Mouse (Mus musculus) erythroblast, adult 5-6 weeks (primary cell): ENCODE measurements around the gene Nxpe3. TPM values are rescaled to one million over a fixed set of nuclear protein-coding genes. Genes with fewer than 3 reads are reported as not detected.

Source experiments
- ATAC-seq: replicated peaks from 2 replicates; pipeline ENCODE4 v1.8.0; 2016; ENCODE audit warnings: moderate number of reproducible peaks, mild to moderate bottlenecking, moderate TSS enrichment, inconsistent platforms; ENCODE audit not compliant: poor library complexity, low FRiP score, severe bottlenecking
- total RNA-seq, 2 experiments: library from RNA; stranded (forward) in 1 of 2; stranded (reverse) in 1 of 2; fragments of 150-400 nt in 1 of 2; fragments of 200-764, 138-1000 nt in 1 of 2; gene quantifications; 2 replicates each; pipeline versions ENCODE4 v1.2.3 to v1.2.4; 2015 to 2017; ENCODE audit warnings: low replicate concordance in 2 of 2

Nxpe3 gene
- total RNA-seq, 2 experiments from 2014 or later = 0.77 to 1.3 TPM

DNA sequence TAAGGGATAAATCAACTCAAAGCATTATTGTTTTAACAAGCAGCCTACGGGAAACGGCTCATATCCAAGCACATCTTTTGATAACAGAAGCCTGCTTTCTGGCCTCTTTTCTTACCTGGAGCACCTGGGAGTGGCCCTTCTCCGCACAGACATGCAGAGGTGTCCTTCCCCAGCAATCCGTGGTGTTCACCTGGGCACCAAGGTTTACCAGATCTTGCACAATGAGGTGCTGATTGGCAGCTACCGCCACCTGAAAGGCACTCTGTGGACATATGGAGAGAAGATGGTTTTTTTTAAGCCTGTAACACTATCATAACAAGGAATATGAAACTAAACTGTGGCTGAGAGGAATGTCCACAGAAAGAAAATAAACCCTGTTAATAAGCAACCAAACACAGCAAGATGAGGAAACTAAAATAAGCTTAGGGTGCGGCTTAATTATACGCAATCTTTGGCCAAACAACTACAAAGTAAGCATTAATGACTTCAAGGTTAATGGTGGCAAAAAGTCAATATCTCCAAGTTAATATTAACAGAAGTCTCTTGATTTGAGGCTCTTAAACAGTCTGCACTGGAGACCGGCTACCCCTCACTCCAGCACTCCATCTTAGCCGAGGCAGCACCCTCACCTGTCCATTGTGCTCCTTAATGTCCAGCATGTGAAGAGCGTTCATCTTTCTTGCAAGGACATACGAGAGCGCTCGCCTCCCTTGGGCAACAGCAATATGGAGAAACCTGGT, 78.7 kb downstream of the Nxpe3 start:
- ATAC-seq = no peak

DNA sequence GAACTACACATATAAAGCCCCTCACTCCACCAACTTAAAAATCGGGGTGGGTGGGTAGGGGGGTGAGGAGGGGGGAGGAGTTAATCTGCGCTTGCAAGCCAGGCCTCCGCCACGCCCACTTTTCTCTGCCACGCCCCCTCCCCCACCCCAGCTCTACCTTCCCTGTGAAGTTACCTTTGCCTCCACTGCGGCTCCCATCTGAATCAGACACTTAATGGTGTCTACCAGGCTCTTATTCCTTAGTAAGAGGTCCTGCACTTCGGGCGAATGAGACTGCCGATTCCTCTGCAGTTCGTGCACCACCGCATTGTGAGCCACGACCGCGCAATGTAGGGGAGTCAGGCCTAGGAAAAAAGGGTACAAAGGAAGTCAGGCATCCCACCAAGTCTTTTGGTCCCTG, 79.6 kb downstream of the Nxpe3 start:
- no peak for ATAC-seq

DNA sequence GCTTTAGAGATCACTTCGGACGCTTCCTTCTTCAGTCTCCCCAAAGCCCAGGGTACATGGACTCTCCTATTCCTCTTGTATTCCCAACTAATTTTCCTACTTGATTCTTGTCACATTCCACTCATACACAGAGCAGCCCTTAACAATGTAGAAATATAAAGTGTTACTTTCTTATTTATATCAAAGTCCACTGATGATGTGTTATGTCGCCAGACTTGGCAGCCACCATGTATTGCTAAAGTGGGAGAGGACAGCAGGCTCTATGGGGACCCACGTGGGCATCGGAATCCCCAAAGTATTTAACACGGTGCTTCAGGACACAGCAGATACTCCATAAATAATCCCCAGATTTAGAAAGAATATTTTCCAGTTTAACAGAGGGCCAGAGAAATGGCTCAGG, 80.4 kb downstream of the Nxpe3 start:
- ATAC-seq = no peak

DNA sequence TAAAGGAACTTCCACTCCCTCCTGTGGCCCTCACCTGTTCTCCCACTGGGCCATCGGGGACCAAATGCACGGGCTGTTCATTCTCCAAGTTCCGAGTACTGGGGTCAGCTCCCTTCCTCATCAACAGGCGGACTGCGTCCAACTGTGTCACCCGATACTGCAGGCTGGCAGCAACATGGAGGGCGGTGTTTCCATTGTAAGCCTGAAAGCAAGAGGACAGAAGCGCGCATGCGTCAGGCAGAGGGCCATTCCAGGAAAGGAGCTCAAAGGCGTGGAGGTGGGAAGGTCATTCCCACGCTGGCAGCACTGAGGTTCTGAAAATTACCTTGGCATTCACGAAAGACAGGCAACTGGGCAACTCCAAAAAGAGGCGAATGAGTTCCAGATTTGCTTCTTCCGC, 81.2 kb downstream of the Nxpe3 start:
- no peak for ATAC-seq

DNA sequence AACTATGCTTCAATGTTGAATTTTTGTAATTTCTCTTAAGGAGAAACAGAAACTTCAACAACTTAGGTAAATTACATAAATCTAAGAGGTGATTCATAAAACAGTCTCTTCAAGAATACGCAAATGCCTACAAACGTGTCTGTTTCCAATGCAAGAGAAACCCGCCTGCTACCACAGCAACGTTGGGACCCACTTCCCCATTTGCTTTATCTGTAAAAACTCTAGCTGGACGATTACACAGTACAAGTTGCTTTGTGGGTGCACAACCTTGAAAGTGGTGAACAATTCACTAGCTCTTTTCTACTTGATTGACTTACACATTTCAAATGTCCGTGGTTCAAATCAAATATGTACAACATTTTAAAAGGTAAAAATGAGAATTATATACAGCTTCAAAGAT, 83.3 kb downstream of the Nxpe3 start:
- no peak for ATAC-seq

DNA sequence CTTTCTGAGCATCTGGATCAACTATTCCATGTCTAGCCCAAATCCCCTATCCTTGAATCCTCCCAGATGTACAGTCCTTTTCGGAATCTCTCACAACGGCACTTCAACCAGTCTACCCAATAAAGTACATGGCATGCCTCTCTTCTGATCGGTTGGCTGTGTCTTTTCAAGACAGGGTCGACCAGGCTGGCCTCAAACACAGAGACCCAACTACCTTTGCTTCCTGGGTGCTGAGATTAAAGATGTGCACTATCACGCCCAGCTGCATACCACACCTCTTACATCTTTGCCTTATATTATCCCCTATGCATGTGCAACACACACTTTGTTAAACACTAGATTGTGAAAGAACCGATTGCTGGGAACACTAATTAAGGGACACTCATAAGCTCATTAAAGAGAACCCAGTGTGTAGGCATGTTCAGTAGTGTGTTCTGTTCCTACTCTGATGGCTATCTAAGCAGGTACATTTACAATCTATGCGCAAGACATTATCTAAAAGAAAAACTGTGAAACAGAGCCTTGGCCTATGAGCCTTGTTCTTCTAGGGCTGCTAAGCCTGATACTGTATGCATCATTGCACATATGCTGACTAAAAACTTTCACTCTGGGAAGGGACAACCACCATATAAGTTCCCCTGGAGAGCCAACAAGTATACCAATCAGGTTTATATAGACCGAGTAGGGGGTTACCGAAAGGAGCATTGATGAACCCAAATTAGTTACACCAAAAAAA, 85.1 kb downstream of the Nxpe3 start:
- ATAC-seq = no peak

DNA sequence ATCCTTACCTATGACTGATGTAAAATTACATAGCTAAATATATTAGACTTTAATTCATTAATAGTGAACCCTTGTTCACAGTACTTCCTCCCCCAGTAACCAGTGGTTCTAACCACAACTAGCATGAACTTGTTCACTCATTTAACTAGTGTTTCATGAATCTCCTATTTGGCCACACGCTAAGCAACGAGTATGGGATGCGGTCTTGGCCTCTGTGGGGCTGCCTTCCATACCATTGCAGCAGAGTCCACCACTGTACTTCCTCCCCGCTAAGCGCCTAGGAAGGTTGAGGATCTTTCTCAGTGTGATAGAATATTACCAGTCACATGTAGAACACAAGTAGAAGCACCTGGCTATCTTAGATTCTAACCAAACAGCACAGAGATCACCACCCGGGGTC, 85.7 kb downstream of the Nxpe3 start:
- no peak for ATAC-seq

DNA sequence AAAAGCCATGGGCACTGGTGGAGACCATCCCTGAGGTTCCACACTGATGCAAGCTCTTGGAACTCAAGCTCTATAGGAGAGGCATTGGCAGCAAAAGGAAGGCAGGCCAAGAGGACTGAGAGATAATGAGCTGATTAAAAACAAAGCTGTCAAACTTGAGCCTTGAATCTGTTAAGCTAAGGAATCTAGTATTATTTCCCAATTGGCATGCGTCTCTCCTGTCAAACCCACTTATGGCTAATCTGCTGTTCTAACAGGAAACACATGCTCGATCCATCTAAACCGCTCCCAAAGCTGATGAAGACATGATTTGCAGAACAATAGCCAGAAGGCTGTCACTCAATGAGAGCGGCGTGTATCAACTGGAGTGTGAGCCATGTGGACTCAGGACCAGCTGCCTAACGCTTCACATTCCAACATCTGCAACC, 87.6 kb downstream of the Nxpe3 start:
- ATAC-seq = no peak

DNA sequence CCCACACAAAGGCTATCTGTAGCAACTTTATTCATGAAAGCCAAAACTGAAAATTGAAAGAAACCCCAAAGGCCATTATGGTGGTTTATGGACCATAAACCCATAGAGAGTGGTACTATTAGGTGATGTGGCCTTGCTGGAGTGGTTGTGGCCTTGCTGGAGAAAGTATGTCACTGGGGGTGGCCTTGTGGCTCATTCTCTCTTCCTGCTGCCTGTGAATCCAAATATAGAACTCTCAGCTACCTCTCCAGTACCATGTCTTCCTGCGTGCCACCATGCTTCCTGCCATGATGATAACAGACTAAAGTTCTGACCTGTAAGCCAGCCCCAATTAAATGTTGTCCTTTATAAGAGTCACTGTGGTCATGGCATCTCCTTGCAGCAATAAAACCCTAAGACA, 90.3 kb downstream of the Nxpe3 start:
- no peak for ATAC-seq

DNA sequence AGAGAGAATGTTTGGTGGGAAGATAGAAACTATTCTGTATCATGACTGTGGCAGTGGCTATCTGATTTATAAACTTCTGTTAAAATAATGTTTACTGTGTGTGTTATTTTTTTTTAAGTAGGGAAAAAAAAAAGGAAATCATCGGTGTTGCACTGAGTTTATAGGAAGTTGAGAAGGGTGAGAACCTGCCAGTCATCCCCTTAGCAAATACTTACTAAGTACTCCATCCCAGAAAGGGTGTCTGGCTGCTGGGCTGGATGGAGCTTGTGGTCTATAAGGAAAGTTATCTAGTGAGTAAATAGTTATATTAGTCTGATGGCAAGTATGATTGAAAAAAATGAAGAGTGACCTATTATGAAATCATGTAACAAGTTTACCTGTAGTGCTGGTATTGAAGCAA, 93.5 kb downstream of the Nxpe3 start:
- ATAC-seq = no peak

DNA sequence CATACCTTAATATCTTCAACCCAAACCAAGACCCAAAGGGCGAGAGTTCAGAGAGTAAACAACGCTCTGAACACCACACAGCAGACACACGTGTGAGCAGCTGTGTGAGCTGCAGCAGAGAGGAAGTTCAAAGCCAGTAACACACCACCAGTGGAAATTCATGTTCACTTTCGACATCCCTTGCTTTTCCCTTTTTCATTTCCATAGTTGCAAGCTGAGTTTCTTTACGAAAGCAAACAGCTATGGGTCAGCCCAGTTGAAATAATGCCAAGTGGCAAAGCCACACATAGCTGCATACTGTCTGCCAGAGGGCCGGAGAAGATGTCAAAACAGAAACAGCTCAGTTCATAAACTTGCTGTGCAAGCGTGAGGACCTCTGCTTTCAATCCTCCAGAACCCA, 96.2 kb downstream of the Nxpe3 start:
- ATAC-seq = no peak

DNA sequence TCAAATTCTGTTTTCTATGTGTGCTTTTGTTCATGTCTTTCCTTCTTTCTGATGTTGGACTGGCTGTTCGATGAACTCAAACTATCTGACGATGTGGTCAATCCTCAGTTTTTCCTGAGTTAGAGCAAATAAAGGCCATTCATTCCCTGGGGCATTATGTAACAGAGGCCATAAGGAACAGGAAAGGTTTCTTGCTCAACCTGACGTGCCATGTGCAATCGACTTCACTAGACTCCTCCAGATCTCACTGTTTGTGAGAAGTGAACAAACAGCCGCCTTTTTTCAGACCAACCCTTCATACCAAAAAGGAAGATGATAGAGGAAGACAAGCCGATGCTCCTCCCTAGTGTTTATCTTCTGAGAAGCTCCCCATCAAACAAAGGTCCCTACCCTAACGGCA, 104.8 kb downstream of the Nxpe3 start:
- no peak for ATAC-seq

Other genes starting within 250 kb of the Nxpe3 start
- 6.0 and 8.4 TPM in 2 replicates for gene Nfkbiz, start 56.4 kb downstream of the Nxpe3 start, total RNA-seq (2015; ENCODE audit: low replicate concordance)
- gene Nfkbiz, start 56.4 kb downstream of the Nxpe3 start, total RNA-seq (2017; ENCODE audit: low replicate concordance) = 2.6 and 5.3 TPM in 2 replicates
- 2.5 and 8.2 TPM in 2 replicates for gene Cep97, start 39.6 kb upstream of the Nxpe3 start, total RNA-seq (2015; ENCODE audit: low replicate concordance)
- gene Cep97, start 39.6 kb upstream of the Nxpe3 start, total RNA-seq (2017; ENCODE audit: low replicate concordance) = 1.5 and 2.2 TPM in 2 replicates
- gene Rpl24, start 71.0 kb upstream of the Nxpe3 start, total RNA-seq (2015; ENCODE audit: low replicate concordance) = 383 and 432 TPM in 2 replicates
- 184 and 212 TPM in 2 replicates for gene Rpl24, start 71.0 kb upstream of the Nxpe3 start, total RNA-seq (2017; ENCODE audit: low replicate concordance)
- gene Zbtb11, start 78.6 kb upstream of the Nxpe3 start, total RNA-seq (2015; ENCODE audit: low replicate concordance) = 21.1 and 24.5 TPM in 2 replicates
- 33.2 and 35.2 TPM in 2 replicates for gene Zbtb11, start 78.6 kb upstream of the Nxpe3 start, total RNA-seq (2017; ENCODE audit: low replicate concordance)
- gene Pcnp, start 134.5 kb upstream of the Nxpe3 start, total RNA-seq (2015; ENCODE audit: low replicate concordance) = 14.0 and 55.6 TPM in 2 replicates
- gene Pcnp, start 134.5 kb upstream of the Nxpe3 start, total RNA-seq (2017; ENCODE audit: low replicate concordance) = 42.2 and 47.1 TPM in 2 replicates
- 1.7 and 6.5 TPM in 2 replicates for gene Trmt10c, start 142.5 kb upstream of the Nxpe3 start, total RNA-seq (2015; ENCODE audit: low replicate concordance)
- 3.9 and 4.7 TPM in 2 replicates for gene Trmt10c, start 142.5 kb upstream of the Nxpe3 start, total RNA-seq (2017; ENCODE audit: low replicate concordance)
- gene Senp7, start 153.1 kb upstream of the Nxpe3 start, total RNA-seq (2015; ENCODE audit: low replicate concordance) = 93.6 and 141 TPM in 2 replicates
- 90.5 and 92.9 TPM in 2 replicates for gene Senp7, start 153.1 kb upstream of the Nxpe3 start, total RNA-seq (2017; ENCODE audit: low replicate concordance)